Mouse (Mus musculus) stomach, postnatal 0 days (tissue): ENCODE measurements around the gene Opcml. TPM values are rescaled to one million over a fixed set of nuclear protein-coding genes. Genes with fewer than 3 reads are reported as not detected.

Experiments used
- ATAC-seq: fragments of 200-750 bp; cut with Nextera tagmentation; 2 replicates; pipeline ENCODE4 v1.8.0; 2017; ENCODE audit not compliant: low FRiP score, low TSS enrichment
- DNase-seq: peaks from one replicate; pipeline ENCODE4 v3.0.0-alpha.2; 2016; ENCODE audit warnings: low spot score
- H3K27ac ChIP-seq: fragments of 300-500 bp; sonication (generic); replicated peaks from 2 replicates; pipeline ENCODE4 v1.5.1; 2014; ENCODE audit warnings: mild to moderate bottlenecking, control low read depth
- H3K27me3 ChIP-seq: fragments of 300-500 bp; sonication (generic); 2 replicates; pipeline ENCODE4 v1.6.1; 2014; ENCODE audit warnings: low read length; ENCODE audit not compliant: control insufficient read depth, insufficient read depth
- H3K36me3 ChIP-seq: fragments of 300-500 bp; sonication (generic); 2 replicates; pipeline ENCODE4 v1.6.1; 2014; ENCODE audit warnings: low read length, mixed read lengths; ENCODE audit not compliant: control insufficient read depth, insufficient read depth
- H3K4me1 ChIP-seq: fragments of 300-500 bp; sonication (generic); replicated peaks from 2 replicates; pipeline ENCODE4 v1.6.1; 2014; ENCODE audit warnings: antibody characterized with exemption; ENCODE audit not compliant: control insufficient read depth, insufficient read depth
- H3K4me2 ChIP-seq: fragments of 300-500 bp; sonication (generic); replicated peaks from 2 replicates; pipeline ENCODE4 v1.6.1; 2014; ENCODE audit warnings: low read depth, mild to moderate bottlenecking, control low read depth, moderate library complexity
- H3K4me3 ChIP-seq: fragments of 300-500 bp; sonication (generic); 2 replicates; pipeline ENCODE4 v1.5.1; 2014; ENCODE audit warnings: low read depth, low read length, control low read depth
- H3K9ac ChIP-seq: fragments of 300-500 bp; sonication (generic); 2 replicates; pipeline ENCODE4 v1.6.1; 2014; ENCODE audit warnings: mild to moderate bottlenecking, low read length, control low read depth, mixed read lengths
- H3K9me3 ChIP-seq: fragments of 300-500 bp; sonication (generic); 2 replicates; pipeline ENCODE4 v1.6.1; 2016; ENCODE audit warnings: low read length; ENCODE audit not compliant: control insufficient read depth
- CTCF ChIP-seq: IDR thresholded peaks from 2 replicates; pipeline ENCODE4 v1.5.1; 2016; ENCODE audit warnings: antibody characterized with exemption, low read depth, mild to moderate bottlenecking, moderate library complexity
- EP300 ChIP-seq: optimal IDR thresholded peaks from 2 replicates; pipeline ENCODE3; 2016; ENCODE audit warnings: antibody characterized with exemption
- WGBS: fragments of 180-500 bp; shearing (Covaris S2); extraction: QIAGEN DNeasy Blood & Tissue Kit; methylation state at CpG from one replicate; pipeline ENCODE4 v1.1.7; 2014; 5-methylcytosine and 5-hydroxymethylcytosine counted together
- polyA plus RNA-seq: library from polyadenylated mRNA; unstranded; fragments of >200 nt; fragmentation: Nextera tagmentation; extraction: Ambion mirVana; gene quantifications from 2 replicates; pipeline ENCODE4 v1.2.1, GENCODE M21; 2015

Opcml gene
- polyA plus RNA-seq, 1 experiment from 2014 or later = 1.1 TPM

DNA sequence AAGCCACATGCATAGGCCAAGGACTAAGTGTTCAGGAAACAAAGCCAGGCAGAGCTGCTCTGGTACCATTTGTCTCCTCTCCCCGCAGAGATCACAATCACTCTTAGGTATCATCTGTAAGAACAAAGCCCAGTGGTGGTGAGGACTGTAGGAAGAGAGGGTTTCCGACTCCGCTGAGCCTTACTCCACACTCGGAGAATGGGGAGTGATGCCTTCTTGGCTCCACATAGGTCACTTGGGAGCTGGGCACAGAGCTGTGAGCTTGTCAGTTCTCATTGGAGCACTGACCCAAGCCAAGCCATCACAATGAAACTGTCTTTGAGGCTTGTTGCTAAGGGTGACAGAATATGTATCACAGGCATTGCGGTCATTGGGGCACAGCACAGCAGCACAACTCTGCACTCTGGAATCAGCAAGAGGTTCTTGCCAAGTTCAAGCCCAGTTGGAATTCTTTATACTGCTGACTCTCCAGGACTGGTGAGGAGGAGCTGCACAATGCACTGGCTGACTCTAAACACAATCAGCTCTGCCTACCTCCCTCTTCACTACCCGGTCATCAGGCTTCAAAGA, 517.0 kb downstream of the Opcml start:
- Histone ChIP-seq H3K27me3 (no peaks in the 10 kb centered on the region), H3K9me3 (no peaks in the 10 kb centered on the region), H3K9ac (no peak overlapping the region), H3K4me3 (no peak overlapping the region), H3K27ac (no peak overlapping the region), H3K36me3 (no peaks in the 10 kb centered on the region), H3K4me1 (no peaks in the 10 kb centered on the region), H3K4me2 (no peak overlapping the region)
- TF ChIP-seq CTCF (no peak), EP300 (no peak)
- ATAC-seq (no peak), DNase-seq (no peak)
- WGBS = 76% methylated on average over 6 of the region's 6 CpGs

DNA sequence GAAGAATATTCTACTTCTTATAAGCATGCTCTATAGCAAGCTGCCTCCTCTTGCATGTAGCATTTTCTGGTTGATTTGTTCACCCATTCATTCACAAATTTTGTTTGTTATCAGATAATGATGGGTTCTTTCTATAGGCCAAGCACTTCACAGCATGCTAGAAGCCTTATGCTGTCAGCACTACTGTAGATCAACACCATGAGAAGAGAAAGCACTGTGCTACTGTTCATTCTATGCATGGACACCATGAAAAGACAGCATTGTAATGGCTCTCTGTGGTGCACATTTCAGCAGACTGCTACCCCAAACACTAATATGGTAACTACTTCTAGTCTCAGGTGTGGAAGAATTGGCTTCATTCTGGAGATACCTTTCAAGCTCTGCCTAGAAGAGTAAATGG, 527.3 kb downstream of the Opcml start:
- H3K27me3 ChIP-seq = no peaks in the 10 kb centered on the region
- no peaks in the 10 kb centered on the region for H3K36me3 ChIP-seq
- H3K27ac ChIP-seq = no peak overlapping the region
- TF ChIP-seq EP300 (no peak), CTCF (no peak)
- no peaks in the 10 kb centered on the region for H3K9me3 ChIP-seq
- no peak overlapping the region for H3K4me2 ChIP-seq
- no peak for ATAC-seq
- H3K4me1 ChIP-seq = no peaks in the 10 kb centered on the region
- no peak overlapping the region for H3K9ac ChIP-seq
- no peak overlapping the region for H3K4me3 ChIP-seq
- DNase-seq = no peak

GRCm38 (mm10) chr9:28319021-28319755, 528.6 kb downstream of the Opcml start:
- no peak for TF ChIP-seq CTCF

GRCm38 (mm10) chr9:28319802-28320201, 529.2 kb downstream of the Opcml start:
- Histone ChIP-seq H3K9me3 (no peaks in the 10 kb centered on the region), H3K9ac (no peak overlapping the region), H3K36me3 (no peaks in the 10 kb centered on the region), H3K4me1 (no peaks in the 10 kb centered on the region), H3K27ac (no peak overlapping the region), H3K27me3 (no peaks in the 10 kb centered on the region), H3K4me2 (no peak overlapping the region), H3K4me3 (no peak overlapping the region)
- DNase-seq (no peak), ATAC-seq (no peak)
- TF ChIP-seq CTCF (no peak), EP300 (no peak)
- 57% methylated on average over 1 of the region's 1 CpGs for WGBS

More at GRCm38 (mm10) chr9:28319021-28319755, 528.6 kb downstream of the Opcml start:
- H3K9me3 ChIP-seq = no peaks in the 10 kb centered on the region
- H3K36me3 ChIP-seq = no peaks in the 10 kb centered on the region
- DNase-seq (no peak), ATAC-seq (no peak)
- H3K4me2 ChIP-seq = no peak overlapping the region
- 59% methylated on average over 4 of the region's 4 CpGs for WGBS
- no peak overlapping the region for H3K27ac ChIP-seq
- H3K9ac ChIP-seq = no peak overlapping the region
- H3K27me3 ChIP-seq = no peaks in the 10 kb centered on the region
- H3K4me3 ChIP-seq = no peak overlapping the region
- H3K4me1 ChIP-seq = no peaks in the 10 kb centered on the region

DNA sequence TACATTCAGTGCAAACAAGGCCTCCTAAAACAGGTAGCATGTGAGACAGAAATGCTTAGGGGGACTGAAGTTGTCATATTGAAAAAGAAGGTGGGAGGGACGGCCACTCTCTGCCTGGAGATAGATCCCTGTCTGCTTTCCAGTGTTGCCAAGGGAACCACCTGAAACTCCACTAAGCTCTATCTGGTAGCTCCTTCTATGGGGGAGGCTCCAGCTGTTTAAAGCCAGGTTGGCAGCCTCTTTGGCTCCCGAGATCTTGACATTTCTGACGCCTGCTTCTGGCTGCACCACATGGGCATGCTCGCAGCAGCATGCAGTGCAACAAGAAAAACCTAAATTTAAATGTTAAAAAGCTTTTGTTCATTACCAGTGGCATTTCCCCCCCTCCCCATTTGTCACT, 537.4 kb downstream of the Opcml start:
- no peaks in the 10 kb centered on the region for H3K9me3 ChIP-seq
- no peak overlapping the region for H3K27ac ChIP-seq
- no peak overlapping the region for H3K4me3 ChIP-seq
- DNase-seq (no peak), ATAC-seq (no peak)
- H3K9ac ChIP-seq = no peak overlapping the region
- 57% methylated on average over 4 of the region's 4 CpGs for WGBS
- TF ChIP-seq EP300 (no peak), CTCF (no peak)
- no peaks in the 10 kb centered on the region for H3K4me1 ChIP-seq
- no peaks in the 10 kb centered on the region for H3K27me3 ChIP-seq
- H3K4me2 ChIP-seq = no peak overlapping the region
- H3K36me3 ChIP-seq = no peaks in the 10 kb centered on the region

- no peak for TF ChIP-seq CTCF
- TF ChIP-seq EP300 = no peak
- no peaks in the 10 kb centered on the region for H3K36me3 ChIP-seq
- H3K27ac ChIP-seq = no peak overlapping the region
- no peaks in the 10 kb centered on the region for H3K9me3 ChIP-seq
- 82% methylated on average over 2 of the region's 2 CpGs for WGBS
- no peaks in the 10 kb centered on the region for H3K27me3 ChIP-seq
- DNase-seq = no peak
- H3K9ac ChIP-seq = no peak overlapping the region
- no peak overlapping the region for H3K4me2 ChIP-seq
- no peak overlapping the region for H3K4me3 ChIP-seq
- no peak for ATAC-seq
- H3K4me1 ChIP-seq = no peaks in the 10 kb centered on the region
These were observed 537.9 kb downstream of the Opcml start for GRCm38 (mm10) chr9:28328434-28328833.
